Mouse (Mus musculus): ENCODE data around the gene Enox1.

The Enox1 gene

GRCm38 (mm10) chr14:77599016-77599704, 442.6 kb downstream of the Enox1 start:
- DNase-seq (ENCODE audit: extremely low read depth, low read depth, low spot score), result no peak

- DNase-seq (ENCODE audit: extremely low read depth, low read depth, low spot score), result no peak
Measured at GRCm38 (mm10) chr14:77600773-77601172, 444.2 kb downstream of the Enox1 start.

GRCm38 (mm10) chr14:77601446-77601845, 444.9 kb downstream of the Enox1 start:
- no peak for DNase-seq (ENCODE audit: extremely low read depth, low read depth, low spot score)

- DNase-seq (ENCODE audit: extremely low read depth, low read depth, low spot score), result no peak
Measured at GRCm38 (mm10) chr14:77608182-77608839, 451.7 kb downstream of the Enox1 start.

GRCm38 (mm10) chr14:77615201-77615600, 458.6 kb downstream of the Enox1 start:
- DNase-seq (ENCODE audit: extremely low read depth, low read depth, low spot score), result no peak

GRCm38 (mm10) chr14:77617250-77617649, 460.7 kb downstream of the Enox1 start:
- no peak for DNase-seq (ENCODE audit: extremely low read depth, low read depth, low spot score)

GRCm38 (mm10) chr14:77618131-77618805, 461.7 kb downstream of the Enox1 start:
- no peak for DNase-seq (ENCODE audit: extremely low read depth, low read depth, low spot score)

GRCm38 (mm10) chr14:77621473-77622264, 465.1 kb downstream of the Enox1 start:
- DNase-seq (ENCODE audit: extremely low read depth, low read depth, low spot score), result no peak

- no peak for DNase-seq (ENCODE audit: extremely low read depth, low read depth, low spot score)
Measured at GRCm38 (mm10) chr14:77626557-77627507, 470.3 kb downstream of the Enox1 start.

- no peak for DNase-seq (ENCODE audit: extremely low read depth, low read depth, low spot score)
Measured at GRCm38 (mm10) chr14:77632466-77633171, 476.1 kb downstream of the Enox1 start.

GRCm38 (mm10) chr14:77633172-77633542, 476.6 kb downstream of the Enox1 start:
- no peak for DNase-seq (ENCODE audit: extremely low read depth, low read depth, low spot score)

- DNase-seq (ENCODE audit: extremely low read depth, low read depth, low spot score), result no peak
Measured at GRCm38 (mm10) chr14:77636931-77637330, 480.4 kb downstream of the Enox1 start.

GRCm38 (mm10) chr14:77638148-77638547, 481.6 kb downstream of the Enox1 start:
- no peak for DNase-seq (ENCODE audit: extremely low read depth, low read depth, low spot score)

GRCm38 (mm10) chr14:77638616-77639015, 482.1 kb downstream of the Enox1 start:
- DNase-seq (ENCODE audit: extremely low read depth, low read depth, low spot score), result no peak

GRCm38 (mm10) chr14:77639586-77639985, 483.0 kb downstream of the Enox1 start:
- DNase-seq (ENCODE audit: extremely low read depth, low read depth, low spot score), result no peak

- no peak for DNase-seq (ENCODE audit: extremely low read depth, low read depth, low spot score)
Measured at GRCm38 (mm10) chr14:77642314-77642713, 485.8 kb downstream of the Enox1 start.

GRCm38 (mm10) chr14:77646196-77646595, 489.6 kb downstream of the Enox1 start:
- DNase-seq (ENCODE audit: extremely low read depth, low read depth, low spot score), result no peak

- DNase-seq (ENCODE audit: extremely low read depth, low read depth, low spot score), result no peak
Measured at GRCm38 (mm10) chr14:77647017-77647416, 490.5 kb downstream of the Enox1 start.

GRCm38 (mm10) chr14:77648305-77648704, 491.7 kb downstream of the Enox1 start:
- DNase-seq (ENCODE audit: extremely low read depth, low read depth, low spot score), result no peak

GRCm38 (mm10) chr14:77658739-77659138, 502.2 kb downstream of the Enox1 start:
- DNase-seq (ENCODE audit: extremely low read depth, low read depth, low spot score), result no peak

Measured in fat pad, adult 2 months (tissue).